Mouse (Mus musculus) MEL (cell line): ENCODE measurements around the gene Arhgap42. TPM values are rescaled to one million over a fixed set of nuclear protein-coding genes. Genes with fewer than 3 reads are reported as not detected.

Experiments
- DNase-seq: peaks from one replicate; pipeline ENCODE4 v3.0.0; 2011; ENCODE audit warnings: low read depth, low spot score
- H3K27ac ChIP-seq: 2 replicates; pipeline ENCODE4 v1.5.1; 2012; ENCODE audit warnings: low read depth, mild to moderate bottlenecking, control low read depth, low read length, moderate library complexity; ENCODE audit not compliant: control insufficient read depth
- H3K27me3 ChIP-seq, 2 experiments: fragments of 150-350 bp in 1 of 2; sonication (generic) in 1 of 2; 2 replicates each; pipeline ENCODE4 v1.6.1; 2012; ENCODE audit warnings: low read length in 2 of 2, mild to moderate bottlenecking in 2 of 2, improper control_type of control experiment in 1 of 2, moderate library complexity in 1 of 2; ENCODE audit not compliant: insufficient read depth in 2 of 2, control insufficient read depth in 1 of 2
- H3K36me3 ChIP-seq, 2 experiments: 2 replicates each; pipeline ENCODE4 v1.6.1; 2012 to 2014; ENCODE audit warnings: low read length in 2 of 2, improper control_type of control experiment in 1 of 2, inconsistent platforms in 1 of 2, mild to moderate bottlenecking in 1 of 2; ENCODE audit not compliant: insufficient read depth in 2 of 2, control insufficient read depth in 1 of 2
- H3K4me1 ChIP-seq, 2 experiments: fragments of 150-350 bp in 1 of 2; sonication (generic) in 1 of 2; 2 replicates each; pipeline ENCODE4 v1.6.1; 2012; ENCODE audit warnings: low read length in 2 of 2, improper control_type of control experiment in 1 of 2, mild to moderate bottlenecking in 1 of 2; ENCODE audit not compliant: insufficient read depth in 2 of 2, control insufficient read depth in 1 of 2
- H3K4me3 ChIP-seq, 2 experiments: fragments of 150-350 bp in 1 of 2; sonication (generic) in 1 of 2; 2 replicates each; pipeline ENCODE4 v1.5.1; 2012; ENCODE audit warnings: low read depth in 2 of 2, low read length in 2 of 2, mild to moderate bottlenecking in 2 of 2, moderate library complexity in 2 of 2, control low read depth in 1 of 2, improper control_type of control experiment in 1 of 2; ENCODE audit not compliant: control insufficient read depth in 1 of 2, insufficient read depth in 1 of 2
- H3K79me2 ChIP-seq: 2 replicates; pipeline ENCODE4 v1.6.1; 2012; ENCODE audit warnings: mild to moderate bottlenecking, low read length, moderate library complexity; ENCODE audit not compliant: control insufficient read depth, poor library complexity, insufficient read depth
- H3K9ac ChIP-seq: 2 replicates; pipeline ENCODE4 v1.6.1; 2012; ENCODE audit warnings: low read depth, mild to moderate bottlenecking, control low read depth, low read length, moderate library complexity; ENCODE audit not compliant: control insufficient read depth, poor library complexity, severe bottlenecking
- H3K9me3 ChIP-seq: fragments of 150-350 bp; sonication (generic); replicated peaks from 2 replicates; pipeline ENCODE4 v1.6.1; 2012; ENCODE audit warnings: mild to moderate bottlenecking, low read length, improper control_type of control experiment, moderate library complexity; ENCODE audit not compliant: insufficient read depth
- BHLHE40 ChIP-seq: IDR thresholded peaks from 2 replicates; pipeline ENCODE4 v1.6.1; 2012; ENCODE audit warnings: low read depth, mild to moderate bottlenecking, inconsistent platforms, low read length, improper control_type of control experiment, borderline replicate concordance
- CHD1 ChIP-seq: IDR thresholded peaks from 2 replicates; pipeline ENCODE4 v1.6.1; 2012; ENCODE audit warnings: low read depth, mild to moderate bottlenecking, inconsistent platforms, low read length, improper control_type of control experiment
- CTCF ChIP-seq, 3 experiments: IDR thresholded peaks in 2 of 3; conservative IDR thresholded peaks in 1 of 3; 2 replicates each; pipeline ENCODE4 v1.5.1; 2011 to 2012; ENCODE audit warnings: low read length in 3 of 3, low read depth in 2 of 3, mild to moderate bottlenecking in 2 of 3, improper control_type of control experiment in 1 of 3, inconsistent platforms in 1 of 3, mixed read lengths in 1 of 3, moderate library complexity in 1 of 3; ENCODE audit not compliant: control insufficient read depth in 1 of 3, insufficient read depth in 1 of 3, poor library complexity in 1 of 3, severe bottlenecking in 1 of 3
- E2F4 ChIP-seq: IDR thresholded peaks from 2 replicates; pipeline ENCODE4 v1.6.1; 2011; ENCODE audit warnings: low read depth, low read length, improper control_type of control experiment, borderline replicate concordance
- ELF1 ChIP-seq: IDR thresholded peaks from 2 replicates; pipeline ENCODE4 v1.6.1; 2014; ENCODE audit warnings: low read depth, mild to moderate bottlenecking, inconsistent platforms, low read length, improper control_type of control experiment, moderate library complexity
- ETS1 ChIP-seq: IDR thresholded peaks from 2 replicates; pipeline ENCODE4 v1.6.1; 2012; ENCODE audit warnings: low read depth, mild to moderate bottlenecking, inconsistent platforms, low read length, improper control_type of control experiment, moderate library complexity
- GATA1 ChIP-seq: IDR thresholded peaks from 2 replicates; pipeline ENCODE4 v1.6.1; 2011; ENCODE audit warnings: low read depth, low read length, improper control_type of control experiment
- HCFC1 ChIP-seq: IDR thresholded peaks from 2 replicates; pipeline ENCODE4 v1.6.1; 2012; ENCODE audit warnings: low read depth, mild to moderate bottlenecking, inconsistent platforms, low read length, improper control_type of control experiment, moderate library complexity
- KAT2A ChIP-seq: conservative IDR thresholded peaks from 2 replicates; pipeline ENCODE4 v1.6.1; 2012; ENCODE audit warnings: low read depth, low read length, improper control_type of control experiment, inconsistent platforms
- MAFK ChIP-seq: IDR thresholded peaks from 2 replicates; pipeline ENCODE4 v1.6.1; 2011; ENCODE audit warnings: low read depth, mild to moderate bottlenecking, low read length, improper control_type of control experiment, borderline replicate concordance
- MAX ChIP-seq: IDR thresholded peaks from 2 replicates; pipeline ENCODE4 v1.6.1; 2011; ENCODE audit warnings: low read length, improper control_type of control experiment
- MAZ ChIP-seq: IDR thresholded peaks from 2 replicates; pipeline ENCODE4 v1.6.1; 2012; ENCODE audit warnings: low read depth, mild to moderate bottlenecking, inconsistent platforms, low read length, improper control_type of control experiment
- NELFE ChIP-seq: IDR thresholded peaks from 2 replicates; pipeline ENCODE4 v1.6.1; 2011; ENCODE audit warnings: low read depth, low read length, improper control_type of control experiment
- NRF1 ChIP-seq: IDR thresholded peaks from 2 replicates; pipeline ENCODE4 v1.6.1; 2014; ENCODE audit warnings: low read depth, mild to moderate bottlenecking, inconsistent platforms, low read length, improper control_type of control experiment, moderate library complexity; ENCODE audit not compliant: poor library complexity, insufficient read depth, severe bottlenecking
- POLR2A ChIP-seq, 2 experiments: IDR thresholded peaks; 2 replicates each; pipeline ENCODE4 v1.6.1; 2011 to 2012; ENCODE audit warnings: low read length in 2 of 2, mild to moderate bottlenecking in 2 of 2, control low read depth in 1 of 2, improper control_type of control experiment in 1 of 2, low read depth in 1 of 2, moderate library complexity in 1 of 2; ENCODE audit not compliant: control insufficient read depth in 1 of 2, insufficient read depth in 1 of 2, poor library complexity in 1 of 2
- POLR2AphosphoS5 ChIP-seq: IDR thresholded peaks from 2 replicates; pipeline ENCODE4 v1.6.1; 2012; ENCODE audit warnings: low read depth, borderline replicate concordance, mild to moderate bottlenecking, inconsistent platforms, low read length, moderate library complexity, mixed read lengths
- RAD21 ChIP-seq: IDR thresholded peaks from 2 replicates; pipeline ENCODE4 v1.6.1; 2011; ENCODE audit warnings: mild to moderate bottlenecking, low read depth, low read length, improper control_type of control experiment
- SMC3 ChIP-seq: IDR thresholded peaks from 2 replicates; pipeline ENCODE4 v1.6.1; 2011; ENCODE audit warnings: low read depth, low read length, improper control_type of control experiment
- TAL1 ChIP-seq: IDR thresholded peaks from 2 replicates; pipeline ENCODE4 v1.6.1; 2012; ENCODE audit warnings: mild to moderate bottlenecking, inconsistent platforms, low read length, moderate library complexity, mixed read lengths
- TBP ChIP-seq: IDR thresholded peaks from 2 replicates; pipeline ENCODE4 v1.8.0; 2011; ENCODE audit warnings: low read depth, low read length, improper control_type of control experiment
- UBTF ChIP-seq: IDR thresholded peaks from 2 replicates; pipeline ENCODE4 v1.6.1; 2012; ENCODE audit warnings: low read depth, mild to moderate bottlenecking, inconsistent platforms, low read length, improper control_type of control experiment, moderate library complexity, borderline replicate concordance; ENCODE audit not compliant: insufficient read depth
- USF1 ChIP-seq: IDR thresholded peaks from 2 replicates; pipeline ENCODE4 v1.6.1; 2014; ENCODE audit warnings: low read depth, mild to moderate bottlenecking, inconsistent platforms, low read length, improper control_type of control experiment, moderate library complexity
- ZC3H11A ChIP-seq: IDR thresholded peaks from 2 replicates; pipeline ENCODE4 v1.6.1; 2012; ENCODE audit warnings: low read depth, mild to moderate bottlenecking, inconsistent platforms, low read length, improper control_type of control experiment
- ZKSCAN1 ChIP-seq: IDR thresholded peaks from 2 replicates; pipeline ENCODE4 v1.6.1; 2012; ENCODE audit warnings: low read depth, mild to moderate bottlenecking, inconsistent platforms, low read length, improper control_type of control experiment, moderate library complexity
- ZMIZ1 ChIP-seq: IDR thresholded peaks from 2 replicates; pipeline ENCODE4 v1.6.1; 2012; ENCODE audit warnings: low read depth, mild to moderate bottlenecking, inconsistent platforms, low read length, improper control_type of control experiment, moderate library complexity
- ZNF384 ChIP-seq: IDR thresholded peaks from 2 replicates; pipeline ENCODE4 v1.6.1; 2012; ENCODE audit warnings: low read depth, mild to moderate bottlenecking, inconsistent platforms, low read length, improper control_type of control experiment
- polyA plus RNA-seq, 2 experiments: library from polyadenylated mRNA; stranded (reverse) in 1 of 2; unstranded in 1 of 2; fragments of >175 nt in 1 of 2; fragments of >200 nt in 1 of 2; gene quantifications; 2 replicates each; pipeline versions ENCODE4 v1.2.1 to v1.2.4; 2012; ENCODE audit warnings: low replicate concordance in 2 of 2, low read depth in 1 of 2; ENCODE audit not compliant: insufficient read length in 2 of 2, insufficient read depth in 1 of 2, missing spikeins in 1 of 2
- total RNA-seq: library from RNA; depleted of rRNA; stranded (reverse); fragments of 300-350 nt; gene quantifications from 2 replicates; pipeline ENCODE4 v1.2.3, GENCODE M21; 2012

Arhgap42 gene
- total and polyA plus RNA-seq, 3 experiments, result not detected

GRCm38 (mm10) chr9:9142144-9142543 lies 96.8 kb downstream of the Arhgap42 start:
- Histone ChIP-seq H3K27me3 (no peaks in the 10 kb centered on the region), H3K9ac (no peak overlapping the region), H3K4me1 (no peaks in the 10 kb centered on the region), H3K79me2 (no peaks in the 10 kb centered on the region), H3K36me3 (no peaks in the 10 kb centered on the region), H3K4me3 (no peak overlapping the region), H3K9me3 (no peaks in the 10 kb centered on the region), H3K27ac (no peak overlapping the region)
- DNase-seq, result no peak
- TF ChIP-seq CHD1 (no peak), MAZ (no peak), NRF1 (no peak), BHLHE40 (no peak), CTCF (IDR thresholded peaks at IDR 0.05 in 2 of 3, conservative IDR thresholded peaks at IDR 0.05 in 1 of 3; ENCODE audit: control insufficient read depth in 1 of 3, insufficient read depth in 1 of 3, low read depth in 2 of 3, low read length in 3 of 3, poor library complexity in 1 of 3, severe bottlenecking in 1 of 3) (no peak), MAFK (no peak), ZKSCAN1 (no peak), KAT2A (no peak), GATA1 (no peak), ZMIZ1 (no peak), SMC3 (no peak)

DNA sequence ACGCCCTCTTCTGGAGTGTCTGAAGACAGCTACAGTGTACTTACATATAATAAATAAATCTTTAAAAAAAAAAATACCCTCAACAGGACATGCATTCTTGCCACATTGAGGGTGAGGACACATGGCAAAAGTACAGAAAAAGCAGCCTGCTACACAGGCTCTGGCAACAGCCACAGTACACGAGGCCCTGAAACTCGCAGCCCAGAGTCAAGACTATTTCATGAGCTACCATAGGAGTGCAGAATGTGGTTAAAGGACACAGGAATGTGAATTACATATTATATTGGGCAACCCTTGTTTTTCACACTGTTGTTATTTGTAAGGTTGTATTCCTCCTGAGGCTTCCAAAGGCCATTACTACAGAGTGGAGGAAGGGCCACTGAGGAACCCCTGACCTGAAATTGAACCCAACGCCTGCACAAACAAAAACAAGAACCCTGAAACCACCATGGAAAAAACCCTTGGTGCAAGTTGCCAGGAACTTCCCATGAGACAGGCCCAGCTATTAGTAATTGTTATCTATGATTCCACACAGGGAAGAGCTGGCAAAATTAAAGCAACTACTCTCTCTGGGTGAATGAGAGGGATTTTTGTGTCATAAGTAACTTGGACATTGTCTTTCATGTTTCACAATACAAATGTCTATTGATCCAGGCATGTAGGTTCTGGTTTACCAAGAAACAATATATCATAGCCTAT lies 109.8 kb downstream of the Arhgap42 start:
- Histone ChIP-seq H3K36me3 (no peaks in the 10 kb centered on the region), H3K27ac (no peak overlapping the region), H3K9ac (no peak overlapping the region), H3K9me3 (no peaks in the 10 kb centered on the region), H3K4me3 (no peak overlapping the region), H3K79me2 (no peaks in the 10 kb centered on the region), H3K4me1 (no peaks in the 10 kb centered on the region), H3K27me3 (no peaks in the 10 kb centered on the region)
- TF ChIP-seq POLR2AphosphoS5 (no peak), CHD1 (no peak), UBTF (no peak), ETS1 (no peak), ZMIZ1 (no peak), CTCF (IDR thresholded peaks at IDR 0.05 in 2 of 3, conservative IDR thresholded peaks at IDR 0.05 in 1 of 3; ENCODE audit: control insufficient read depth in 1 of 3, insufficient read depth in 1 of 3, low read depth in 2 of 3, low read length in 3 of 3, poor library complexity in 1 of 3, severe bottlenecking in 1 of 3) (no peak), MAX (no peak), NELFE (no peak), NRF1 (no peak), RAD21 (no peak), ZC3H11A (no peak), BHLHE40 (no peak), TAL1 (no peak), ELF1 (no peak), E2F4 (no peak), POLR2A (IDR thresholded peaks at IDR 0.05; ENCODE audit: control insufficient read depth in 1 of 2, insufficient read depth in 1 of 2, low read depth in 1 of 2, low read length in 2 of 2, poor library complexity in 1 of 2) (no peak), USF1 (no peak), TBP (no peak), ZNF384 (no peak), HCFC1 (no peak)
- DNase-seq, result no peak
